Mouse (Mus musculus) ovary, postnatal 14 days (tissue): ENCODE measurements around the gene Kdelr1.
"Not testable (repeated sequence)": the region's sequence is repeated elsewhere in the genome, so short reads cannot be mapped to it uniquely, and the experiment has no call there.

Experiments
- DNase-seq: peaks from one replicate; pipeline ENCODE4 v3.0.0; 2022; ENCODE audit warnings: low spot score

Gene Kdelr1

GRCm38 (mm10) chr7:45870282-45871058, 2.1 kb upstream of the Kdelr1 start:
- DNase-seq, result no peak

- DNase-seq, result peak; percentile 48
These were observed 732 bp downstream of the Kdelr1 start for GRCm38 (mm10) chr7:45873061-45873947.

- DNase-seq, result no peak
These were observed 4.3 kb downstream of the Kdelr1 start for GRCm38 (mm10) chr7:45876895-45877294.

- not testable (repeated sequence) for DNase-seq
These were observed 5.7 kb downstream of the Kdelr1 start, which contains the start of gene Grin2d for GRCm38 (mm10) chr7:45878278-45878677. Gene Grin2d (minus strand): TSS chr7:45878378.

- DNase-seq, result no peak
These were observed 8.0 kb downstream of the Kdelr1 start for GRCm38 (mm10) chr7:45880531-45880930.

- no peak for DNase-seq
These were observed 8.4 kb downstream of the Kdelr1 start for GRCm38 (mm10) chr7:45881011-45881410.

GRCm38 (mm10) chr7:45887246-45887645, 14.7 kb downstream of the Kdelr1 start:
- DNase-seq, result no peak

GRCm38 (mm10) chr7:45892651-45893050, 20.1 kb downstream of the Kdelr1 start:
- no peak for DNase-seq

GRCm38 (mm10) chr7:45895931-45896516, 23.5 kb downstream of the Kdelr1 start:
- DNase-seq, result no peak

GRCm38 (mm10) chr7:45896517-45897257, 24.1 kb downstream of the Kdelr1 start, which contains the start of the genes Syngr4 and Tmem143:
Gene Syngr4 (minus strand): TSS chr7:45896714.
Gene Tmem143 (plus strand): TSS chr7:45896941.
- peak; percentile 91 for DNase-seq

- peak; percentile 51 for DNase-seq
These were observed 24.7 kb downstream of the Kdelr1 start for GRCm38 (mm10) chr7:45897258-45897757.

- not testable (repeated sequence) for DNase-seq
These were observed 25.6 kb downstream of the Kdelr1 start for GRCm38 (mm10) chr7:45898125-45898524.

GRCm38 (mm10) chr7:45901562-45901961, 29.0 kb downstream of the Kdelr1 start:
- no peak for DNase-seq

GRCm38 (mm10) chr7:45902481-45903002, 30.0 kb downstream of the Kdelr1 start:
- DNase-seq, result no peak

- DNase-seq, result no peak
These were observed 34.0 kb downstream of the Kdelr1 start for GRCm38 (mm10) chr7:45906622-45907021.

GRCm38 (mm10) chr7:45908384-45908783, 35.8 kb downstream of the Kdelr1 start:
- no peak for DNase-seq

- DNase-seq, result no peak
These were observed 36.6 kb downstream of the Kdelr1 start for GRCm38 (mm10) chr7:45909145-45909544.

- no peak for DNase-seq
These were observed 41.5 kb downstream of the Kdelr1 start for GRCm38 (mm10) chr7:45914067-45914466.

GRCm38 (mm10) chr7:45915011-45915410, 42.4 kb downstream of the Kdelr1 start:
- DNase-seq, result no peak

- peak; percentile 73 for DNase-seq
These were observed 43.8 kb downstream of the Kdelr1 start for GRCm38 (mm10) chr7:45916056-45917003.
